Mouse (Mus musculus) heart, postnatal 0 days (tissue): ENCODE measurements at regions not wholly inside any gene's neighbourhood (a gene's known extent, or its start where the extent isn't known, plus 50 kb on each side); places are given as distances from the start of the nearest gene placed in this dataset.

Experiments used
- ATAC-seq: fragments of 200-750 bp; cut with Nextera tagmentation; 2 replicates; pipeline ENCODE4 v1.8.0; 2017; ENCODE audit warnings: low read depth, moderate number of reproducible peaks, moderate library complexity; ENCODE audit not compliant: insufficient read depth
- DNase-seq: peaks from one replicate; pipeline ENCODE4 v3.0.0-alpha.2; 2016; ENCODE audit warnings: low spot score
- H3K27ac ChIP-seq: fragments of 300-500 bp; sonication (generic); 2 replicates; pipeline ENCODE4 v1.5.1; 2014; ENCODE audit warnings: low read depth, mild to moderate bottlenecking
- H3K27me3 ChIP-seq: fragments of 300-500 bp; sonication (generic); 2 replicates; pipeline ENCODE4 v1.6.1; 2014; ENCODE audit warnings: low read length, mixed read lengths; ENCODE audit not compliant: control insufficient read depth, insufficient read depth
- H3K36me3 ChIP-seq: fragments of 300-500 bp; sonication (generic); replicated peaks from 2 replicates; pipeline ENCODE4 v1.6.1; 2014; ENCODE audit warnings: low read length, mixed read lengths; ENCODE audit not compliant: control insufficient read depth, insufficient read depth
- H3K4me1 ChIP-seq: fragments of 300-500 bp; sonication (generic); 2 replicates; pipeline ENCODE4 v1.6.1; 2014; ENCODE audit warnings: antibody characterized with exemption; ENCODE audit not compliant: control insufficient read depth, insufficient read depth
- H3K4me2 ChIP-seq: fragments of 300-500 bp; sonication (generic); 2 replicates; pipeline ENCODE4 v1.6.1; 2014; ENCODE audit warnings: low read depth, mild to moderate bottlenecking, low read length, moderate library complexity
- H3K4me3 ChIP-seq: fragments of 300-500 bp; sonication (generic); 2 replicates; pipeline ENCODE4 v1.5.1; 2014; ENCODE audit warnings: low read depth, low read length
- H3K9ac ChIP-seq: fragments of 300-500 bp; sonication (generic); replicated peaks from 2 replicates; pipeline ENCODE4 v1.6.1; 2014; ENCODE audit warnings: low read depth, low read length, mixed read lengths
- H3K9me3 ChIP-seq: fragments of 300-500 bp; sonication (generic); replicated peaks from 2 replicates; pipeline ENCODE4 v1.6.1; 2016; ENCODE audit warnings: low read length; ENCODE audit not compliant: control insufficient read depth
- CTCF ChIP-seq: IDR thresholded peaks from 2 replicates; pipeline ENCODE4 v1.5.1; 2016; ENCODE audit warnings: antibody characterized with exemption, control low read depth, low read depth
- EP300 ChIP-seq: IDR thresholded peaks from 2 replicates; pipeline ENCODE4 v1.6.1; 2016; ENCODE audit warnings: antibody characterized with exemption, low read depth
- WGBS: fragments of 180-500 bp; shearing (Covaris S2); extraction: QIAGEN DNeasy Blood & Tissue Kit; methylation state at CpG from one replicate; pipeline ENCODE4 v1.1.7; 2014; 5-methylcytosine and 5-hydroxymethylcytosine counted together

- WGBS, result 91% methylated on average over 1 of the region's 1 CpGs
- Histone ChIP-seq H3K36me3 (no peaks in the 10 kb centered on the region), H3K9me3 (no peaks in the 10 kb centered on the region), H3K27me3 (no peaks in the 10 kb centered on the region), H3K4me1 (no peaks in the 10 kb centered on the region), H3K9ac (no peak overlapping the region), H3K4me2 (no peak overlapping the region), H3K4me3 (no peak overlapping the region), H3K27ac (no peak overlapping the region)
- ATAC-seq (no peak), DNase-seq (no peak)
- TF ChIP-seq CTCF (no peak), EP300 (no peak)
Measured at GRCm38 (mm10) chr12:25711186-25711585, 614.2 kb upstream of the Id2 start.

- H3K9me3 ChIP-seq, result no peaks in the 10 kb centered on the region
- no peaks in the 10 kb centered on the region for H3K36me3 ChIP-seq
- H3K4me2 ChIP-seq, result peak overlapping the region; percentile 50
- no peak for DNase-seq
- no peak for ATAC-seq
- no peak for TF ChIP-seq CTCF
- no peak for TF ChIP-seq EP300
- 0 out of 2 replicates have a peak, but pooled peaks cover 8% of the 10 kb centered on the region for H3K4me1 ChIP-seq
- no peaks in the 10 kb centered on the region for H3K27me3 ChIP-seq
- no peak overlapping the region for H3K9ac ChIP-seq
- H3K27ac ChIP-seq, result no peak overlapping the region
- H3K4me3 ChIP-seq, result 0 out of 2 replicates have a peak overlapping the region, but pooled peaks have one; percentile 12
- WGBS, result 26% methylated on average over 6 of the region's 6 CpGs
Measured at GRCm38 (mm10) chr12:25703023-25703400, 606.1 kb upstream of the Id2 start.

- no peaks in the 10 kb centered on the region for H3K9me3 ChIP-seq
- TF ChIP-seq EP300 (no peak), CTCF (no peak)
- H3K27me3 ChIP-seq, result no peaks in the 10 kb centered on the region
- WGBS, result 24% methylated on average over 21 of the region's 21 CpGs
- H3K27ac ChIP-seq, result no peak overlapping the region
- H3K4me1 ChIP-seq, result 0 out of 2 replicates have a peak, but pooled peaks cover 8% of the 10 kb centered on the region
- DNase-seq (no peak), ATAC-seq (no peak)
- no peak overlapping the region for H3K9ac ChIP-seq
- peak overlapping the region; percentile 50 for H3K4me2 ChIP-seq
- 0 out of 2 replicates have a peak overlapping the region, but pooled peaks have one; percentile 12 for H3K4me3 ChIP-seq
- H3K36me3 ChIP-seq, result no peaks in the 10 kb centered on the region
Measured at GRCm38 (mm10) chr12:25702176-25703022, 605.5 kb upstream of the Id2 start.

- H3K9me3 ChIP-seq, result no peaks in the 10 kb centered on the region
- DNase-seq (no peak), ATAC-seq (no peak)
- TF ChIP-seq EP300 (no peak), CTCF (no peak)
- H3K4me1 ChIP-seq, result no peaks in the 10 kb centered on the region
- H3K9ac ChIP-seq, result no peak overlapping the region
- H3K27me3 ChIP-seq, result no peaks in the 10 kb centered on the region
- H3K36me3 ChIP-seq, result no peaks in the 10 kb centered on the region
- H3K4me3 ChIP-seq, result no peak overlapping the region
- H3K27ac ChIP-seq, result no peak overlapping the region
- no peak overlapping the region for H3K4me2 ChIP-seq
Measured at GRCm38 (mm10) chr12:25687063-25687462, 590.1 kb upstream of the Id2 start.

GRCm38 (mm10) chr12:25676631-25677030 is 579.7 kb upstream of the Id2 start:
- no peaks in the 10 kb centered on the region for H3K9me3 ChIP-seq
- H3K9ac ChIP-seq, result no peak overlapping the region
- no peak overlapping the region for H3K4me2 ChIP-seq
- no peaks in the 10 kb centered on the region for H3K4me1 ChIP-seq
- TF ChIP-seq EP300 (no peak), CTCF (no peak)
- ATAC-seq, result no peak
- no peak for DNase-seq
- H3K27me3 ChIP-seq, result no peaks in the 10 kb centered on the region
- no peaks in the 10 kb centered on the region for H3K36me3 ChIP-seq
- H3K4me3 ChIP-seq, result no peak overlapping the region
- WGBS, result 81% methylated on average over 11 of the region's 11 CpGs
- no peak overlapping the region for H3K27ac ChIP-seq

GRCm38 (mm10) chr12:25668336-25668735 is 571.4 kb upstream of the Id2 start:
- WGBS, result 73% methylated on average over 11 of the region's 11 CpGs

More at GRCm38 (mm10) chr12:25668336-25668735, 571.4 kb upstream of the Id2 start:
- H3K9me3 ChIP-seq, result no peaks in the 10 kb centered on the region
- H3K27me3 ChIP-seq, result no peaks in the 10 kb centered on the region
- TF ChIP-seq CTCF (no peak), EP300 (no peak)
- H3K4me3 ChIP-seq, result no peak overlapping the region
- H3K9ac ChIP-seq, result no peak overlapping the region
- no peaks in the 10 kb centered on the region for H3K4me1 ChIP-seq
- no peak overlapping the region for H3K27ac ChIP-seq
- H3K36me3 ChIP-seq, result no peaks in the 10 kb centered on the region
- DNase-seq (no peak), ATAC-seq (no peak)
- H3K4me2 ChIP-seq, result no peak overlapping the region
